Mouse (Mus musculus) erythroblast, embryonic 14.5 days (primary cell): ENCODE data around the gene Cd2.

Experiments used
- GATA1 ChIP-seq: IDR thresholded peaks from 2 replicates; pipeline ENCODE4 v1.6.1; 2012; ENCODE audit warnings: low read length, inconsistent platforms, mixed read lengths
- TAL1 ChIP-seq: IDR thresholded peaks from 3 replicates; pipeline ENCODE4 v1.6.1; 2012; ENCODE audit warnings: low read length, inconsistent platforms, mixed read lengths

DNA sequence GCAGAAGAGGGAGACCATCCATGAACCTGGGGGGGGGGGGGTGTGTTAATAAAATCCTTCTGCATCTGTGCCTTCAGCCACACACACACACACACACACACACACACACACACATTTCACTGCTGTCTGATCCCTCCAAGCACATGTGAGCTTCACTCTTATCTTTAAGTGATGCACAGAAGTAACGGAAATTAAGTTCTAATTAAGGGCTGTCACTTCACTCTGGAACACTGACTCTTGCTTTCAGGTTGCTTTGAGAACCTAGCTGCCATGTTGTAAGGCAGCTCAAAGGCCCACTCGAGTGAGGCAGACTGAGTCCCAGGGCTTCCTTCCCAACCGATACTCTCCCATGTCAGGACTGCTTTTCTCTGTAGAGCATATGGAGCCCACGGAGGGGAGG, 5.9 kb downstream of the Cd2 start:
- TF ChIP-seq GATA1: no peak
- TF ChIP-seq TAL1: no peak
